27 mouse cellular contexts compared by ENCODE assay signal in the genomic region with DNA sequence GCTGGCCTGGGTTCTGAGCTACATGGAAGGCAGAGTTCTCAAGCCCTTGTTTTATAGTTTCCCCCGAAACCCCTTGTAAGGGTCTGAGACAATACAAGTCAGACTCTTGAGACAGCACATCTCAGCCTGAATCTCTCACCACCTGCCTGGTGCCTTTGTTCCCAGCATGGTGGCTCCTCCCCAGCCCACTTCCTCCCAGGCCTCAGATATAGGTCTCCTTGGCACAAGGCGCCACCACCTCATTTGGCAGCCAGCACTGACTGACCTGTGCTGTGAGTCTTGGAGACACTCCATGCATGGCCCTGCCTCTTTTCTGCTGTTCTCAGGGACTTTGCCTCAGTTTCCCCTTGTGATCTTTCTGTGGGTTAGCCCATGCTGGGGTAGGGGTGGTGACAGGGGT. TPM values are rescaled to one million over a fixed set of nuclear protein-coding genes. Genes with fewer than 3 reads are reported as not detected.
DNase-seq lines count a peak whose midpoint lies in the region; ATAC-seq lines count a peak whose summit lies in the region.
"Had no signal": no experiment of that assay in that cellular context is flagged by ENCODE, and none has a peak within 500 bp of the region (broad histone marks: within the 10 kb centered on the region; RNA-seq: fewer than 3 reads in every experiment).

No protein-coding gene starts in this region.

- H3K4me2 ChIP-seq in kidney, embryonic 15.5 days: no peak overlapping the region
- H3K4me2 ChIP-seq: forebrain, embryonic 12.5 days; hindbrain, embryonic 14.5 days; liver, embryonic 11.5 days; lung, embryonic 15.5 days; midbrain, embryonic 12.5 days; neural tube, embryonic 12.5 days had no signal

- intact Hi-C loops in gastrocnemius, postnatal 36 days (cut with DNase I): no loop called here
- intact Hi-C loops in heart, postnatal 10 days (cut with DNase I): no loop called here

- no peak overlapping the region for H3K9ac ChIP-seq in kidney, embryonic 15.5 days
- H3K9ac ChIP-seq: forebrain, embryonic 12.5 days; hindbrain, embryonic 14.5 days; lung, embryonic 15.5 days; midbrain, embryonic 12.5 days; neural tube, embryonic 12.5 days had no signal

- DNase-seq in kidney, adult 9 months: no peak
- no peak for DNase-seq in limb, embryonic 10.5 days (ENCODE audit: low spot score)
- DNase-seq in thymus, postnatal 0 days (ENCODE audit: low spot score): peak; percentile 84
- peak; percentile 78 for DNase-seq in thymus, postnatal 4 days
- DNase-seq in gastrocnemius, postnatal 36 days: no peak
- DNase-seq in heart, postnatal 10 days: no peak
- DNase-seq: adrenal gland, adult 8-10 months; cerebellum, adult 2 months; cerebellum, postnatal 14 days; gastrocnemius, postnatal 10 days; heart, adult 2 months; heart, postnatal 36 days; kidney, adult 11 months; kidney, postnatal 36 days; left cerebral cortex, postnatal 4 days had no signal

- no peaks in the 10 kb centered on the region for H3K27me3 ChIP-seq in kidney, embryonic 15.5 days
- no peaks in the 10 kb centered on the region for H3K27me3 ChIP-seq in limb, embryonic 10.5 days (ENCODE audit: low read depth, poor library complexity, severe bottlenecking)
- H3K27me3 ChIP-seq: lung, embryonic 15.5 days; midbrain, embryonic 12.5 days; neural tube, embryonic 12.5 days had no signal

- 85% methylated on average over 2 of the region's 2 CpGs for WGBS in kidney, embryonic 15.5 days
- WGBS in limb, embryonic 10.5 days: 89% methylated on average over 2 of the region's 2 CpGs

- no peak for ATAC-seq in kidney, embryonic 15.5 days (replicated peaks; ENCODE audit: low FRiP score)
- ATAC-seq: CD4-positive, CD25-positive, alpha-beta regulatory T cell, adult 4 months; inflammation-experienced regulatory T-cells, adult 6 months had no signal

- H3K36me3 ChIP-seq in kidney, embryonic 15.5 days: peaks cover 38% of the 10 kb centered on the region
- peaks cover 20% of the 10 kb centered on the region for H3K36me3 ChIP-seq in limb, embryonic 10.5 days
- H3K36me3 ChIP-seq: forebrain, embryonic 12.5 days; midbrain, embryonic 12.5 days had no signal

- H3K9me3 ChIP-seq in kidney, embryonic 15.5 days (replicated peaks): no peaks in the 10 kb centered on the region
- no peaks in the 10 kb centered on the region for H3K9me3 ChIP-seq in limb, embryonic 10.5 days (replicated peaks)
- H3K9me3 ChIP-seq: forebrain, embryonic 12.5 days; lung, embryonic 15.5 days; midbrain, embryonic 12.5 days; neural tube, embryonic 12.5 days had no signal

- H3K27ac ChIP-seq in kidney, embryonic 15.5 days: 0 out of 2 replicates have a peak overlapping the region, but pooled peaks have one; percentile 34
- peak overlapping the region; percentile 43 for H3K27ac ChIP-seq in limb, embryonic 10.5 days
- H3K27ac ChIP-seq: forebrain, embryonic 12.5 days; heart, adult 2 months; hindbrain, embryonic 14.5 days; layer of hippocampus, adult 2 months; lung, embryonic 15.5 days; midbrain, embryonic 12.5 days; neural tube, embryonic 12.5 days had no signal

- H3K4me1 ChIP-seq in kidney, embryonic 15.5 days: peaks cover 40% of the 10 kb centered on the region
- peaks cover 49% of the 10 kb centered on the region for H3K4me1 ChIP-seq in limb, embryonic 10.5 days
- H3K4me1 ChIP-seq: midbrain, embryonic 12.5 days had no signal

- H3K4me3 ChIP-seq in kidney, embryonic 15.5 days (replicated peaks): no peak overlapping the region
- no peak overlapping the region for H3K4me3 ChIP-seq in limb, embryonic 10.5 days
- H3K4me3 ChIP-seq: erythroblast, embryonic 14.5 days; forebrain, embryonic 12.5 days; heart, adult 2 months; layer of hippocampus, adult 2 months; lung, embryonic 15.5 days; midbrain, embryonic 12.5 days; myocyte; neural tube, embryonic 12.5 days had no signal

RNA-seq across cellular contexts. Expression of a gene that starts 6.3 kb away (rescaled TPM):
- polyA plus RNA-seq in kidney, embryonic 15.5 days (2015; fragmentation: Nextera tagmentation; extraction: Ambion mirVana): 102 and 107 TPM in 2 replicates
- polyA plus RNA-seq in limb, embryonic 10.5 days (2016; fragmentation: Nextera tagmentation; extraction: Ambion mirVana): 3.8 and 4.4 TPM in 2 replicates
- polyA plus RNA-seq in thymus, postnatal 0 days (2015; fragmentation: Nextera tagmentation; extraction: Ambion mirVana): 5.5 and 5.6 TPM in 2 replicates
- 1 to 10 TPM; 1.2 to 2.7 TPM for total RNA-seq in gastrocnemius, postnatal 36 days (2021)
- total RNA-seq in heart, postnatal 10 days (2021): 1 to 10 TPM; 1.8 to 2.2 TPM
- polyA plus RNA-seq: erythroblast, embryonic 14.5 days had no signal

RNA-seq across cellular contexts. Expression of a gene that starts 13.0 kb away (rescaled TPM):
- 23.2 and 27.1 TPM in 2 replicates for polyA plus RNA-seq in kidney, embryonic 15.5 days (2015; fragmentation: Nextera tagmentation; extraction: Ambion mirVana)
- polyA plus RNA-seq in limb, embryonic 10.5 days (2016; fragmentation: Nextera tagmentation; extraction: Ambion mirVana): 16.4 and 18.5 TPM in 2 replicates
- 23.1 and 26.7 TPM in 2 replicates for polyA plus RNA-seq in thymus, postnatal 0 days (2015; fragmentation: Nextera tagmentation; extraction: Ambion mirVana)
- 10 to 100 TPM; 14.4 to 18.6 TPM for total RNA-seq in gastrocnemius, postnatal 36 days (2021)
- total RNA-seq in heart, postnatal 10 days (2021): 10 to 100 TPM; 19.7 to 23.4 TPM

RNA-seq across cellular contexts. Expression of a gene that starts 39.8 kb away (rescaled TPM):
- polyA plus RNA-seq in kidney, embryonic 15.5 days (2015; fragmentation: Nextera tagmentation; extraction: Ambion mirVana): 22.7 and 23.2 TPM in 2 replicates
- 27.3 and 30.3 TPM in 2 replicates for polyA plus RNA-seq in limb, embryonic 10.5 days (2016; fragmentation: Nextera tagmentation; extraction: Ambion mirVana)
- polyA plus RNA-seq in thymus, postnatal 0 days (2015; fragmentation: Nextera tagmentation; extraction: Ambion mirVana): 11.3 and 11.6 TPM in 2 replicates
- total RNA-seq in gastrocnemius, postnatal 36 days (2021): 10 to 100 TPM; 13.6 to 13.8 TPM
- total RNA-seq in heart, postnatal 10 days (2021): 10 to 100 TPM; 31.3 to 34.9 TPM

Comparison
In these comparisons a context has a peak if more than half of its experiments do, and no peak if none do; other contexts are left out.
1. DNase-seq: peak in thymus, postnatal 0 days (single experiment) and thymus, postnatal 4 days (single experiment); none in kidney, adult 9 months (single experiment), limb, embryonic 10.5 days (single experiment), gastrocnemius, postnatal 36 days (0 of 2) and heart, postnatal 10 days (0 of 2).
2. RNA of a gene that starts 6.3 kb away (polyA plus RNA-seq): 102 to 107 TPM in kidney, embryonic 15.5 days; 5.5 to 5.6 TPM in thymus, postnatal 0 days and 3.8 to 4.4 TPM in limb, embryonic 10.5 days; every median in the first group is over 10 times any median in the second.